Mouse (Mus musculus) right cerebral cortex, adult 2 months (tissue): ENCODE results near the gene Pla2g16.
A peak's percentile ranks its signal among the peaks of the same experiment; 100 is the strongest.

ENCODE experiments used
- DNase-seq, 2 experiments: peaks; one replicate each; pipeline ENCODE4 v3.0.0; 2021 to 2022; ENCODE audit warnings: low spot score in 2 of 2

Gene Pla2g16

GRCm38 (mm10) chr19:7613151-7613550 lies 55.9 kb downstream of the Pla2g16 start:
- DNase-seq, result no peak

GRCm38 (mm10) chr19:7616231-7616930 lies 59.1 kb downstream of the Pla2g16 start:
- no peak for DNase-seq

- no peak for DNase-seq
Measured at GRCm38 (mm10) chr19:7617085-7617484, 59.8 kb downstream of the Pla2g16 start.

GRCm38 (mm10) chr19:7617696-7618095 lies 60.4 kb downstream of the Pla2g16 start:
- peak; percentile 73 to 78 for DNase-seq

GRCm38 (mm10) chr19:7633021-7633420 lies 75.8 kb downstream of the Pla2g16 start:
- no peak for DNase-seq

- DNase-seq, result no peak
Measured at GRCm38 (mm10) chr19:7633786-7634185, 76.5 kb downstream of the Pla2g16 start.
